Mouse (Mus musculus) hindbrain, embryonic 16.5 days (tissue): ENCODE results near the gene Mrps34. TPM values are rescaled to one million over a fixed set of nuclear protein-coding genes. Genes with fewer than 3 reads are reported as not detected.
A peak's percentile ranks its signal among the peaks of the same experiment; 100 is the strongest.

ENCODE experiments used
- ATAC-seq: fragments of 200-750 bp; cut with Nextera tagmentation; 2 replicates; pipeline ENCODE4 v1.8.0; 2017; ENCODE audit warnings: moderate TSS enrichment, moderate library complexity
- H3K27ac ChIP-seq: fragments of 300-500 bp; sonication (generic); 2 replicates; pipeline ENCODE4 v1.5.1; 2014; ENCODE audit warnings: low read depth, mild to moderate bottlenecking, control low read depth, low read length, moderate library complexity
- H3K27me3 ChIP-seq: fragments of 300-500 bp; sonication (generic); replicated peaks from 2 replicates; pipeline ENCODE4 v1.6.1; 2014; ENCODE audit warnings: low read length; ENCODE audit not compliant: control insufficient read depth, insufficient read depth
- H3K36me3 ChIP-seq: fragments of 300-500 bp; sonication (generic); 2 replicates; pipeline ENCODE4 v1.6.1; 2014; ENCODE audit warnings: mild to moderate bottlenecking, low read length, moderate library complexity, mixed read lengths; ENCODE audit not compliant: control insufficient read depth, insufficient read depth
- H3K4me1 ChIP-seq: fragments of 300-500 bp; sonication (generic); 2 replicates; pipeline ENCODE4 v1.6.1; 2014; ENCODE audit warnings: low read depth, low read length; ENCODE audit not compliant: control insufficient read depth, insufficient read depth
- H3K4me2 ChIP-seq: fragments of 300-500 bp; sonication (generic); 2 replicates; pipeline ENCODE4 v1.6.1; 2014; ENCODE audit warnings: mild to moderate bottlenecking, low read length, control low read depth, moderate library complexity
- H3K4me3 ChIP-seq: fragments of 300-500 bp; sonication (generic); 2 replicates; pipeline ENCODE4 v1.5.1; 2014; ENCODE audit warnings: mild to moderate bottlenecking, low read length, control low read depth, moderate library complexity
- H3K9ac ChIP-seq: fragments of 300-500 bp; sonication (generic); 2 replicates; pipeline ENCODE4 v1.6.1; 2014; ENCODE audit warnings: low read depth, mild to moderate bottlenecking, control low read depth, low read length, moderate library complexity
- H3K9me3 ChIP-seq: fragments of 300-500 bp; sonication (generic); 2 replicates; pipeline ENCODE4 v1.6.1; 2014; ENCODE audit warnings: mild to moderate bottlenecking, low read length, moderate library complexity; ENCODE audit not compliant: control insufficient read depth
- WGBS: fragments of 180-500 bp; shearing (Covaris S2); extraction: QIAGEN DNeasy Blood & Tissue Kit; methylation state at CpG from one replicate; pipeline ENCODE4 v1.1.7; 2014; 5-methylcytosine and 5-hydroxymethylcytosine counted together
- polyA plus RNA-seq: library from polyadenylated mRNA; unstranded; fragments of >200 nt; fragmentation: Nextera tagmentation; extraction: Ambion mirVana; gene quantifications from 2 replicates; pipeline ENCODE4 v1.2.1, GENCODE M21; 2015

Mrps34 gene
- polyA plus RNA-seq, 1 experiment from 2014 or later: 89.0 TPM

DNA sequence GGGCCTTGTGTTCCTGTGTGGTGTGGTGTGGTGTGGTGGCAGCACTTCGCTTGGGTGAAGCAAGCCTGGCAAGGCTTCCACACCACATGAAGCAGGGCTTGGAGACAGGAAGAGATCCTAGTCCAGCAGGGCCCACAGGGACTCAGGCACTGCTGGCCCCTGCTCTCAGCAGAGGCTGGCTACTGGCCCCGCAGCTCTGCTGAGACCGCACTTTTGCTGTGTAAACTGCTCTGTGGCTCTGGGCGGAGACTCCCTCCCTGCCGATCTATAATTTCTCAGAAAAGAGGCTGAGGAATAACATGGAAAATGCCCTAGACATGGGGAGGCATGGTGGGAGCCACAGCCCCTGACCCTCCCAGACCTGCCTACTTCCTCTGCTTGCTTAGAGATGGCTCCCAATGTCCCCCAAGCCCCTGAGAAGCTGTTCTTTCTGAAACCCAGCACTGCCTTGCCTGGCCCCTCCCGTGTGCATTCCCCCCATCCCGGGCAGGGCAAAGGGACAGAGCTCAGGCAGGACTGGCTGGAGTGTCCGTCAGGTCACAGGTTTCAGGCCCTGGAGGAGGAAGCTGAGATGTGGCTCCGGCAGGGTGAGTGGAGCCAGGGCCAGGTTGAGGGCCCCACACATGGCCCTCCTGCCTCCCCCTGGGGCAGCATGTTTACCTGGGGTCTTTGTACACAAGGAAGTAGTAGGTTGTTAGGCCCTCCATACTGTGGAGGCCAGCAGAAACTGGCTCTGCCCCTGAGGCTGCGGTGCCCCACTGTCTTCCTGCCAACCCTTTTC is 17.4 kb upstream of the Mrps34 start:
- Histone ChIP-seq H3K27me3 (no peaks in the 10 kb centered on the region), H3K4me3 (no peak overlapping the region)

DNA sequence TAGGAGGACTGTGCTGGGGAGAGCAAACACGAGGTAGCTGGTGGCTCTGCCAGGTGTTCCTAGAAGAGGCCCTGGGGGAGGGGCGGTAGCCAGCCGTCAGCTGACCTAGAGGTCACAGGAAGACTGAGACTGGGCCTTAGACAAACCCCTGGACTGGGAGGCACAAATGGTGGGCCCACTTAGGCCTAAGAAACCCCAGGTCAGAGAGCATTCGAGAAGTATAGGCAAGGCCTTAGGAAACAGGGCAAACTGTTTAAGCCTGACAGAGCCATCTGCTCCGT is 16.9 kb upstream of the Mrps34 start:
- ATAC-seq: no peak
- H3K27me3 ChIP-seq: no peaks in the 10 kb centered on the region
- H3K4me1 ChIP-seq: no peaks in the 10 kb centered on the region
- no peak overlapping the region for H3K4me3 ChIP-seq
- no peaks in the 10 kb centered on the region for H3K9me3 ChIP-seq
- H3K9ac ChIP-seq: no peak overlapping the region
- H3K27ac ChIP-seq: no peak overlapping the region
- 0 out of 2 replicates have a peak, but pooled peaks cover 2% of the 10 kb centered on the region for H3K36me3 ChIP-seq
- no peak overlapping the region for H3K4me2 ChIP-seq
- 37% methylated on average over 5 of the region's 5 CpGs for WGBS

More for the DNA sequence above, 17.4 kb upstream of the Mrps34 start:
- Histone ChIP-seq H3K4me2 (no peak overlapping the region), H3K36me3 (no peaks in the 10 kb centered on the region), H3K9me3 (no peaks in the 10 kb centered on the region), H3K9ac (no peak overlapping the region), H3K4me1 (no peaks in the 10 kb centered on the region), H3K27ac (no peak overlapping the region)
- ATAC-seq: no peak
- 63% methylated on average over 10 of the region's 10 CpGs for WGBS

- H3K9ac ChIP-seq: no peak overlapping the region
- no peak overlapping the region for H3K4me2 ChIP-seq
- H3K9me3 ChIP-seq: no peaks in the 10 kb centered on the region
- H3K36me3 ChIP-seq: 0 out of 2 replicates have a peak, but pooled peaks cover 3% of the 10 kb centered on the region
- H3K27me3 ChIP-seq: no peaks in the 10 kb centered on the region
- H3K27ac ChIP-seq: no peak overlapping the region
- 76% methylated on average over 8 of the region's 8 CpGs for WGBS
- ATAC-seq: no peak
- no peak overlapping the region for H3K4me3 ChIP-seq
- no peaks in the 10 kb centered on the region for H3K4me1 ChIP-seq
These were observed 16.4 kb upstream of the Mrps34 start for GRCm38 (mm10) chr17:24878531-24878930.

GRCm38 (mm10) chr17:24881738-24882440 is 13.0 kb upstream of the Mrps34 start:
- peaks cover 3% of the 10 kb centered on the region; the same call in 1 of the 2 replicates for H3K36me3 ChIP-seq
- 49% methylated on average over 7 of the region's 7 CpGs for WGBS
- no peak for ATAC-seq
- no peaks in the 10 kb centered on the region for H3K9me3 ChIP-seq
- H3K27me3 ChIP-seq: no peaks in the 10 kb centered on the region
- H3K4me3 ChIP-seq: no peak overlapping the region
- no peak overlapping the region for H3K9ac ChIP-seq
- no peak overlapping the region for H3K27ac ChIP-seq
- H3K4me1 ChIP-seq: peaks cover 10% of the 10 kb centered on the region
- H3K4me2 ChIP-seq: no peak overlapping the region

DNA sequence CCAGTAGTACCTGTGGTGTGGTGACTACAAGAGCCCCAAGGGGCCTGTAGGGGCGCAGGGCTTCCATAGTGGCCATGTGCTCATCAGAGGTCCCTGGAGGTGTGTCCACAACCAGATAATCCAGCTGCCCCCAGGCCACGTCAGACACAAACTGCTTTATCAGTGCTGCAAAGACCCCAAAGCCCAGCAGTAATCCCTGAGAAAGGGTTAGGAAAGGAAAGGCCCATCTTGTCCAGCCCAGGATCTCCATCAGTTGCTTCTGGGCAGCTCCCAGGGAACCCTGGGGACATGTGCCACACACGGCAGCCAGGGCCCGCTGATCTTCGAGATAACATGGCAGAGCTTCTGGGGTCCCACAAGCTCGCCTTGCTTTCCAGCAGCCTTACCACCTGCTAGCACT is 10.5 kb upstream of the Mrps34 start:
- no peak for ATAC-seq
- Histone ChIP-seq H3K4me2 (no peak overlapping the region), H3K4me3 (no peak overlapping the region)

GRCm38 (mm10) chr17:24885356-24886133 is 9.4 kb upstream of the Mrps34 start:
- H3K4me3 ChIP-seq: peak overlapping the region; percentile 88
- peaks cover 12% of the 10 kb centered on the region for H3K36me3 ChIP-seq
- H3K4me2 ChIP-seq: peak overlapping the region; percentile 96
- H3K27me3 ChIP-seq: no peaks in the 10 kb centered on the region
- H3K27ac ChIP-seq: no peak overlapping the region
- H3K9me3 ChIP-seq: no peaks in the 10 kb centered on the region
- peak overlapping the region; percentile 23 for H3K9ac ChIP-seq
- no peak for ATAC-seq
- WGBS: 26% methylated on average over 22 of the region's 22 CpGs
- H3K4me1 ChIP-seq: peaks cover 31% of the 10 kb centered on the region

More for the DNA sequence above, 10.5 kb upstream of the Mrps34 start:
- H3K9me3 ChIP-seq: no peaks in the 10 kb centered on the region
- no peaks in the 10 kb centered on the region for H3K27me3 ChIP-seq
- 92% methylated on average over 6 of the region's 6 CpGs for WGBS
- peaks cover 10% of the 10 kb centered on the region; the same call in 1 of the 2 replicates for H3K36me3 ChIP-seq
- H3K9ac ChIP-seq: no peak overlapping the region
- H3K27ac ChIP-seq: no peak overlapping the region
- peaks cover 28% of the 10 kb centered on the region for H3K4me1 ChIP-seq

- H3K36me3 ChIP-seq: peaks cover 20% of the 10 kb centered on the region
- peak within 1 kb of the TSS; percentile 76 for H3K27ac ChIP-seq
- peak within 1 kb of the TSS; percentile 96 for H3K4me2 ChIP-seq
- H3K4me1 ChIP-seq: peaks cover 31% of the 10 kb centered on the region
- no peaks in the 10 kb centered on the region for H3K27me3 ChIP-seq
- H3K4me3 ChIP-seq: peak within 1 kb of the TSS; percentile 88
- ATAC-seq: peak; percentile 98
- no peaks in the 10 kb centered on the region for H3K9me3 ChIP-seq
- WGBS: under 1% methylated on average over 69 of the region's 69 CpGs
- H3K9ac ChIP-seq: peak within 1 kb of the TSS; percentile 87
These were observed 8.6 kb upstream of the Mrps34 start, which contains the start of the genes Nubp2 and Spsb3 for GRCm38 (mm10) chr17:24886134-24886931. Gene Nubp2 (minus strand): TSS chr17:24886349. Gene Spsb3 (plus strand): TSS chr17:24886643.

DNA sequence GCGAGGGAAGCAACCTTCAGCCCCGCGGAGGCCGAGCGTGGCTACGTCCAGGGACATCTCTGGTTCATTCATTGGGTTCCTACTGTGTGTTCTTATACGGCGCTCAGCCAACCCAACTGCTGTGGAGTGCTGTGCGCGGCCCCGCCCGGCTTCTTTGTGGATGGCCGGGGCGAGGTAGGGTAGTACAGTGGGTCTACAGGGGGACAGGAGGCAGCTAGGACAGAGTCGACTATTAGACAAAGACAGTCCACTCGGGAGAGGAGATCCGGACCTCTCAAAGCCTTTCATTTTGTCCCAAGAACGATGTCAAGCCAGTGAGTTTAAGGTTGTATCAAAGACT is 8.0 kb upstream of the Mrps34 start:
- H3K4me2 ChIP-seq: peak overlapping the region; percentile 85
- 2% methylated on average over 18 of the region's 18 CpGs for WGBS
- ATAC-seq: no peak; the same call in 1 of the 2 replicates
- H3K27ac ChIP-seq: peak overlapping the region; percentile 76
- peaks cover 22% of the 10 kb centered on the region for H3K36me3 ChIP-seq
- H3K27me3 ChIP-seq: no peaks in the 10 kb centered on the region
- peak overlapping the region; percentile 88 for H3K4me3 ChIP-seq
- H3K9ac ChIP-seq: peak overlapping the region; percentile 87
- no peaks in the 10 kb centered on the region for H3K9me3 ChIP-seq
- H3K4me1 ChIP-seq: peaks cover 31% of the 10 kb centered on the region
